Comparison of ENCODE assay signal across 8 mouse cellular contexts in the genomic region with DNA sequence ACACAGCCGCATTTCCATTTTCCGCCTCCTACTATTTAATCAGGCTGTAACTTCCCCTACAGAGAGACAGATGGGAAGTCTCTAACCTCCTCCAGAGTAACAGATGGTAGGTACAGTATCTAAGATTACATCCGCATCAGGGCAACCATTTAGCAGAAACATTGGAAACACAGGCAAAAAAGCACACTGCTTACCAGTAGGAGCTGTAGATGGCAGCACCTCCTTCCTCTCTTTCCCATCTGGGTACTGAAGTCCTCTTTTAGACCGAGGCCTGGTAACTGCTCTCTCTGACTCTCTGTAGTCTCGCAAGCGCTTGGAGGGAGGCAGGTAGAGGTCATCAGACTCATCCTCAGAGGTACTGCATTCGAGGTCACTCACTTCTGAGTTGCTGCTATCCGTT. TPM values are rescaled to one million over a fixed set of nuclear protein-coding genes. Genes with fewer than 3 reads are reported as not detected.
DNase-seq lines count a peak whose midpoint lies in the region; ATAC-seq lines count a peak whose summit lies in the region.

No protein-coding gene starts in this region.

- no peaks in the 10 kb centered on the region for H3K27me3 ChIP-seq in forebrain, embryonic 16.5 days (replicated peaks; ENCODE audit: control insufficient read depth, insufficient read depth, low read length)

- no peak overlapping the region for H3K4me3 ChIP-seq in forebrain, embryonic 16.5 days (replicated peaks; ENCODE audit: low read length)

- no peaks in the 10 kb centered on the region for H3K4me1 ChIP-seq in forebrain, embryonic 16.5 days (replicated peaks; ENCODE audit: control insufficient read depth, insufficient read depth, low read length)

- H3K9me3 ChIP-seq in forebrain, embryonic 16.5 days (ENCODE audit: control insufficient read depth, low read length): no peaks in the 10 kb centered on the region

- no peak overlapping the region for H3K4me2 ChIP-seq in forebrain, embryonic 16.5 days (ENCODE audit: low read length)

- H3K27ac ChIP-seq in forebrain, embryonic 16.5 days (ENCODE audit: low read length): peak overlapping the region; percentile 53; the same call in 1 of the 2 replicates

- intact Hi-C loops in gastrocnemius, postnatal 14 days (cut with DNase I; ENCODE audit: low total_unique reads): no loop called here

- ATAC-seq in forebrain, embryonic 16.5 days: peak; percentile 97

- peak; percentile 27 for DNase-seq in adrenal gland, postnatal 14 days
- DNase-seq in adrenal gland, adult 18-20 months (ENCODE audit: low spot score in 2 of 2): no peak
- peak; percentile 62 for DNase-seq in NIH3T3 (ENCODE audit: low read depth)
- DNase-seq in layer of hippocampus, adult 11-12 months (ENCODE audit: low spot score): peak; percentile 66
- peak; percentile 7 for DNase-seq in lung, postnatal 14 days
- no peak for DNase-seq in yolk sac, embryonic 10.5 days (ENCODE audit: low spot score)
- no peak for DNase-seq in gastrocnemius, postnatal 14 days

- H3K9ac ChIP-seq in forebrain, embryonic 16.5 days (replicated peaks; ENCODE audit: low read depth, low read length): no peak overlapping the region

- 0 out of 2 replicates have a peak, but pooled peaks cover 1% of the 10 kb centered on the region for H3K36me3 ChIP-seq in forebrain, embryonic 16.5 days (ENCODE audit: control insufficient read depth, insufficient read depth)

- 68% methylated on average over 8 of the region's 8 CpGs for WGBS in forebrain, embryonic 16.5 days

RNA-seq across cellular contexts. Expression of a gene that starts 10.4 kb away (rescaled TPM):
- total RNA-seq in adrenal gland, postnatal 14 days (2021): 3.3 and 5.2 TPM in 2 replicates
- under 1 TPM; 0.33 to 0.51 TPM for total RNA-seq in adrenal gland, adult 18-20 months (2021)
- 11.1 and 13.4 TPM in 2 replicates for polyA plus RNA-seq in forebrain, embryonic 16.5 days (2015; fragmentation: Nextera tagmentation; extraction: Ambion mirVana)
- 1 to 10 TPM in 1 of 2 experiments, under 1 TPM in 1; 0.95 to 1.7 TPM for total RNA-seq in gastrocnemius, postnatal 14 days (2021)

Comparison
In these comparisons a context has a peak if more than half of its experiments do, and no peak if none do; other contexts are left out.
1. DNase-seq: peak in adrenal gland, postnatal 14 days (single experiment), NIH3T3 (single experiment), layer of hippocampus, adult 11-12 months (single experiment) and lung, postnatal 14 days (single experiment); none in adrenal gland, adult 18-20 months (0 of 2), yolk sac, embryonic 10.5 days (single experiment) and gastrocnemius, postnatal 14 days (single experiment).